Mouse (Mus musculus) megakaryocyte, embryonic 14.5 days (primary cell): ENCODE data around the gene Pde4b. TPM values are rescaled to one million over a fixed set of nuclear protein-coding genes. Genes with fewer than 3 reads are reported as not detected.

ENCODE experiments used
- H3K27me3 ChIP-seq: replicated peaks from 2 replicates; pipeline ENCODE3; 2012; ENCODE audit warnings: inconsistent platforms
- H3K36me3 ChIP-seq: replicated peaks from 2 replicates; pipeline ENCODE3; 2012; ENCODE audit warnings: low read length, inconsistent platforms, mixed read lengths
- H3K4me1 ChIP-seq: 2 replicates; pipeline ENCODE4 v1.6.1; 2012; ENCODE audit warnings: inconsistent platforms
- H3K4me3 ChIP-seq: replicated peaks from 2 replicates; pipeline ENCODE3; 2012; ENCODE audit warnings: moderate library complexity, mild to moderate bottlenecking, inconsistent platforms
- H3K9me3 ChIP-seq: 2 replicates; pipeline ENCODE4 v1.6.1; 2012; ENCODE audit warnings: inconsistent platforms
- FLI1 ChIP-seq: IDR thresholded peaks from 2 replicates; pipeline ENCODE4 v1.6.1; 2012; ENCODE audit warnings: low read length, inconsistent platforms, mixed read lengths
- GATA1 ChIP-seq: IDR thresholded peaks from 3 replicates; pipeline ENCODE4 v1.6.1; 2012; ENCODE audit warnings: mixed read lengths, low read length, inconsistent platforms, borderline replicate concordance
- polyA plus RNA-seq: library from polyadenylated mRNA; stranded (reverse); fragments of >175 nt; gene quantifications from 2 replicates; pipeline ENCODE4 v1.2.3, GENCODE M21; 2012; ENCODE audit warnings: low replicate concordance; ENCODE audit not compliant: insufficient read depth

Gene Pde4b
- polyA plus RNA-seq, 1 experiment: 1.2 TPM

DNA sequence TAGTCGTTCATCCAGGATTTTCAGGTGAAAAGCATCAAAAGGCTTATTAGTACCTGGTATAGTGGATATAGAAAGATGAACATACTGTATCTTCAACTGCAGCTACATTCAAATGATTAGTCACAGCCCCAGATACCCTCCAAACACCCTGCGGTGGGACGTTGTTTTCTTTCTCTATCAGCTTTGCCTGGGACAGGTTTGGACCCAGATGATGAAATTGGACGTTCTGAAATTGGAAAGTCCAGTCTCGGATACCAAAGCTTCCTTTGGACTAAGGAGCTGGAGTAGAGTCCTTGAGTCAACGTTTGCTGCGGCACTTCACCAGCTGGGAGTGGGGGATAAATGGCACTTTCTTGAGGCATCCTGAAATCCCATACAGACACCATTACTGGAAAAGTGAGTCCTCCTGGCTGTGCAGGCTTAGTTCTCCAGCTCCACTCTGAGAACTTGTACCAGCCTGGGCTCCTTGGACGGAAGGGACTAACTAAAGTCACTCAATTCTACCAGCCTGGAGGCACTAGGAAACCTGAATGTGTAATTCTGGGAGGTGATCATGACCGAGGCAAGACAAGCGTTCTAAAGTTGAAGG is 487.4 kb downstream of the Pde4b start:
- peaks cover 18% of the 10 kb centered on the region for H3K36me3 ChIP-seq
- H3K9me3 ChIP-seq: no peaks in the 10 kb centered on the region
- peak overlapping the region; percentile 83 for H3K4me3 ChIP-seq
- TF ChIP-seq GATA1 (no peak), FLI1 (no peak)
- H3K27me3 ChIP-seq: no peaks in the 10 kb centered on the region
- H3K4me1 ChIP-seq: peaks cover 78% of the 10 kb centered on the region

DNA sequence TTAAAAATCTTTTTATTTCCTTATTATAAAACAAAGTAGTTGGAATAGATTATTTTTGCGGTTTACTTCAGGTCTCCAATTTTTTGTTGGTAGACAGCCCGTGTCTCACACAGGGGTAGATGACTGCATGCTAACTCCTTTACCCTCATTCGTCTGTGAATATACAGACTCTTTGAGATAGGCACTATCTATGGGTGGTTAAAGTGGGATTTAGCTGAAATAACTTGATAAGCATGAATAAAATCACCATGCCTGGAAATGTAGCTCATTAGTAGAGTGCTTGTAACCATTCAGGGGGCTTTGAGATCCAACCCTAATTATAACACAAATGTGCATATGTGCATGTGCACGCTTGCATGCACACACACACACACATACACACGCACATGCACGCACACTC is 488.8 kb downstream of the Pde4b start:
- Histone ChIP-seq H3K4me3 (no peak overlapping the region), H3K36me3 (peaks cover 18% of the 10 kb centered on the region), H3K4me1 (peaks cover 82% of the 10 kb centered on the region), H3K27me3 (no peaks in the 10 kb centered on the region), H3K9me3 (no peaks in the 10 kb centered on the region)
- TF ChIP-seq GATA1 (no peak), FLI1 (no peak)

DNA sequence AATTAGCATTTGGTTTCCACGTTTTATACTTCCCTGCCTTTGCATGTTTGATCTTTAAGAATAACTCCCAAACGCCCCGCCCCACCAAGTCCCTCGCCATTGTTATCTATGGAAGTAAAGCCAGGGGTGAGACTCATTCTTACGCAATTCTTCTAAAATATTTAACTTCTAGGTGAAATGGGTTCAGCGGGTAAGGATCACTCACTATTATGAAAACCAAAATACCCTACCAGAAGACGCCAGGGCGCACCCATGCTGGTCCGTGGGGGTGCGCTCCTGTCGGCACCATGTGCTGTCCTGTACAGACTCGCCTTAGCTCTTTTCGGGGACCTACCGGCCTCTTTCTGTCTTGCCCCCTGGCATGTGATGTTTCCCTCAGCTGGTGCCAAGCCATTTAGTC is 490.3 kb downstream of the Pde4b start:
- Histone ChIP-seq H3K9me3 (no peaks in the 10 kb centered on the region), H3K4me3 (no peak overlapping the region), H3K4me1 (peaks cover 76% of the 10 kb centered on the region), H3K36me3 (peaks cover 23% of the 10 kb centered on the region), H3K27me3 (no peaks in the 10 kb centered on the region)
- no peak for TF ChIP-seq GATA1
- no peak for TF ChIP-seq FLI1

DNA sequence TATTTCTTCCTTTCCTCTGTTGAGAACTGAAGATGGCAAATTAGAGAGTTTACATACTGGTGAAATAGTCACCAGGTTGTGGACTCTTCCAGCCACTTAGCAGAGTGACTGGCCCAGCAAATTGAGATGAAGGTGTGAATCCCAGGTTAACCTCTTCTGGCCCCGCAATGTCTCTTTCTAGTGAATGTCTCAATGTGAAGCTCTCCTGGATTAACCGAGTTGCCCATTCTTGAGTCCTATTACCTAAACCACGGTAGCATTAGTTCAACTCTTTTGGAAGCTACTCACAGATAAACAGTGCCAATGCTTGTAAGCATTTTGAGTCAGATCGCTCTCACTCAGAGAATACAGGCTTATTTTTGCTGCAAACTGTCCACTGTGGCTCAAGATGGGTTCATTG is 491.7 kb downstream of the Pde4b start:
- H3K9me3 ChIP-seq: no peaks in the 10 kb centered on the region
- peaks cover 25% of the 10 kb centered on the region for H3K36me3 ChIP-seq
- no peak for TF ChIP-seq GATA1
- no peak for TF ChIP-seq FLI1
- no peak overlapping the region for H3K4me3 ChIP-seq
- H3K4me1 ChIP-seq: peaks cover 61% of the 10 kb centered on the region
- no peaks in the 10 kb centered on the region for H3K27me3 ChIP-seq

DNA sequence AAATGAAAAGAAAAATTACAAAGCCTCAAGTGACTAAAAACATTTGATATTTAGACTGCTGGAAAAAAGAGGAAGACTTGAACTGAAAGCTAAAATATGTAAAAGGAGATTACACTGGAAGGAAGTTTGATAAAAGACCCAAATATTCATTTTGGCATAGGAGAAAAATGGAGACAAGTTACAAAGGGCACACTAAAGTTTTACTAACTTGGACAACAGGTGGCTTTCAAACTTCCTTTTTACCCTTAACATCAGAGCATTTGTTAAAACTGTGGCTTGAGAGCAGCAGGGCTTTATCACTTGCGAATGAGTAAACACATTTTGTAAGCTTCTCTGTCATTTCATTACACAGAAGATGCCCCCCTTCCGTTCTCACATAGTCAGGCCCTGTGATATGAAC is 492.4 kb downstream of the Pde4b start:
- no peaks in the 10 kb centered on the region for H3K9me3 ChIP-seq
- H3K4me3 ChIP-seq: peak overlapping the region; percentile 60
- peaks cover 58% of the 10 kb centered on the region for H3K4me1 ChIP-seq
- TF ChIP-seq FLI1 (no peak), GATA1 (no peak)
- H3K27me3 ChIP-seq: no peaks in the 10 kb centered on the region
- H3K36me3 ChIP-seq: peaks cover 24% of the 10 kb centered on the region

DNA sequence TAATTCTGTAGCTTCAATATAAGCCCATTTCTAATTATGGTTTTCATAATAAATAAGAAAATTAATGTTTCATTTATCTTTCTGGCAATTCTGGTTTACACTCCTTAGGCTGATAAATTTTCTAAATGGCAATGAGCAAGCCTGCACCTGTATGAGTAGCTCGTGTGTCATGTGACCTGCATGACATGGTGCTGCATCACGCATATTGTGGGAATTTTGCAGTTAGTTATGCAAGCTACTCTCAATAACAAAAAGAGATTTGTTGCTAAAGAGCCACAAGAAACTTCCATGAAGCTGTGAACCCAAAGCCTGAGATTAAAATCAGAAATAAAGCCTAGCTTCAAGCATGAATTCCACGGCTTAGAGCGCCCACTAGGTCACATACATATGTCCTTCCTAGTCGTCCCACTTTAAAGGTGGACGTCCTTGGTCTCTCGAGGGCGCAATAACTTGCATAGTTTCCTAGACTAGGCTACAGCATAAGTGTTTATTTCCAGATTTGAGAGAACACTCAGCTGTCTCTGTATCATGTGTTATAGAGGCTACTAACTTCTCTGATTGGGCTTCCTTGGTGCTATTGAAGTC is 494.9 kb downstream of the Pde4b start:
- Histone ChIP-seq H3K4me1 (peaks cover 48% of the 10 kb centered on the region), H3K27me3 (no peaks in the 10 kb centered on the region), H3K36me3 (peaks cover 10% of the 10 kb centered on the region), H3K9me3 (no peaks in the 10 kb centered on the region), H3K4me3 (no peak overlapping the region)
- TF ChIP-seq FLI1: no peak
- no peak for TF ChIP-seq GATA1

DNA sequence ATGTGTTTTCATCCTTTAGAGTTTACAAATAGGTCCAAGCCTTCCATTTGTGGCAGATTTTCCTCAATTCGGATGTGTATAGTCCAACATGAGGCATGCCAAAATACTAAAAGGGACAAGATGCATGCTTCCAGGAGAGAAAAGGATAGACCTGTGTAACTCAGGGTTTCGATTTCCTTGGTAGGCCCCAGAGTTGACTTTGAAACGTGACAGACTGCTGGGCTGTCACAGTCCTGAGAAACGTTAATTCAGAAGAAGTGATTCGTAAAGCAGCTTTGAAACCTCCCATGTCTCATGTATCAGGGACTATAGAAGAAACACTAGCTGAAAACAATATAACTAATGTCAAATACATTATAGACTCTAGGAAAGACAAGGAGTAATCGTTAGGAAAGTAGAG is 495.6 kb downstream of the Pde4b start:
- Histone ChIP-seq H3K4me1 (peaks cover 46% of the 10 kb centered on the region), H3K4me3 (no peak overlapping the region), H3K27me3 (no peaks in the 10 kb centered on the region), H3K36me3 (peaks cover 8% of the 10 kb centered on the region), H3K9me3 (no peaks in the 10 kb centered on the region)
- TF ChIP-seq FLI1 (no peak), GATA1 (no peak)

DNA sequence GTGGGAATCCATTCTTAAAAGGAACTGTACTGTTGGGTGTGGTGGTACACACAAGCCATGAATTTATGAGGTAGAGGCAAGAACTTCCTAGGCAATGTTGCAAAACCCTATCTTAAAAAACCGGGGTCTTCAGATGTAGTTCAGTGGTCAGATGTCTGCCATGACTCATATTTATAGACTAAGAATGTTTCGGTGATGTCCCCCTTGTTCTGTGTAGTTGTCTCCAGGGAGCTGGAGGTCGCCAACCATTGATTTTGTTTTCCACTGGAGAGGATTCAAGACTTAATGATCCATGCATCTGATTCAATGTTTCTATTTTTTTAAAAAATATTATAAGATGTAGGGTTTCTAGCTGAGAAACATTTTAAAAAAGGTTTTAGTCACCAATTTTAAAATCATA is 496.1 kb downstream of the Pde4b start:
- Histone ChIP-seq H3K4me1 (peaks cover 46% of the 10 kb centered on the region), H3K36me3 (peaks cover 8% of the 10 kb centered on the region), H3K27me3 (no peaks in the 10 kb centered on the region), H3K9me3 (no peaks in the 10 kb centered on the region), H3K4me3 (no peak overlapping the region)
- TF ChIP-seq GATA1: no peak
- no peak for TF ChIP-seq FLI1

DNA sequence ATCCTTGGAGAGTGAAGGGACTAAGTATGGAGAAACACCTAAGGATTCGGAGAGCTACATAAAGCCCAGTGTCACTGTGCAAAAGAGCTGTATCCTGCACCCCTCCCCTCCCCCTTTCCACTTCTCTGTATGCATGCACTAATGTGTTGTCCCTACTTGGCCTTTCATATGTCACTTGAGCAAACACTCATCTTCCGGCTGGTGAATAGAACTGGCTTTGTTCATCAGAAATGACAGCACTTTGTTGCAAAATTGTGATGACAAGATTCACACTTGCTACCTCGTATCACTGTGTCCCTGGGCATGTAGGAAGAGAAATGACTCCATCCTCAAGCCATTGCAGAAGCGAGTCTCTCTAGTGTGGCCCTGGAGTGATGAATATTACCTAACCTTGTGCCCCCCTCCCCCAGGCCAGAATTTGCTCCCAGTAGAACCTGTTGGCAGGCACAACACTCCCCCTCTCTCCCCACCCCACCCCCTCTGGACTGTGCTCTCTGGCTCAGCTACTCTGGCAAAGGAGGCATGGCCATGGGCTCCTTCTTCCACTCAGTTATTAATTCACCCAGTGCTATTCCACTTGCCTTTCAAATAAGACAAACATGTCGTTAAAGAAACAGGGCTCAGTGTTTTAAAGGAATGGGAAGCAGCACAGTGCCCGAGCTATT is 497.4 kb downstream of the Pde4b start:
- H3K36me3 ChIP-seq: peaks cover 8% of the 10 kb centered on the region
- no peak for TF ChIP-seq FLI1
- H3K4me1 ChIP-seq: peaks cover 49% of the 10 kb centered on the region
- H3K4me3 ChIP-seq: no peak overlapping the region
- no peaks in the 10 kb centered on the region for H3K9me3 ChIP-seq
- no peaks in the 10 kb centered on the region for H3K27me3 ChIP-seq

DNA sequence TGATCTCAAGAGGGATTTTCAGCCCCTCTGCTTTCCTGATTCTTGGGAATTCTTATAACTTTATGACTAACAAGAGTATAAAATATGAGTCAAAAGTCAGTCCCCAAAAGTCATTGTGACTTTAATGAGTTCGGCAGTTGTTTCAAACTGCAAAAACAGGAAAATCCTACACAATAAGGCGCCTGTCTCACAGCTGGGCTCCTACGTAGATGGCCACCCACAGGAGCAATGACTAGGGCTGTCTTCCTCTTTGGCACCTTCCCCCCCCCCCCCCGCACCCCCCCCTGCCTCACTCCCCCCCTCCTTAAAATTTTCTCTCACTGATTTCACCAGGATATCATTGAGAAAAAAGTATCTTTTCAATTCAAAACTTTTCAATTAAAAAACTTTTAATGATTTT is 498.2 kb downstream of the Pde4b start:
- Histone ChIP-seq H3K4me3 (no peak overlapping the region), H3K4me1 (peaks cover 42% of the 10 kb centered on the region), H3K9me3 (no peaks in the 10 kb centered on the region), H3K36me3 (peaks cover 10% of the 10 kb centered on the region), H3K27me3 (no peaks in the 10 kb centered on the region)
- TF ChIP-seq GATA1 (no peak), FLI1 (no peak)

DNA sequence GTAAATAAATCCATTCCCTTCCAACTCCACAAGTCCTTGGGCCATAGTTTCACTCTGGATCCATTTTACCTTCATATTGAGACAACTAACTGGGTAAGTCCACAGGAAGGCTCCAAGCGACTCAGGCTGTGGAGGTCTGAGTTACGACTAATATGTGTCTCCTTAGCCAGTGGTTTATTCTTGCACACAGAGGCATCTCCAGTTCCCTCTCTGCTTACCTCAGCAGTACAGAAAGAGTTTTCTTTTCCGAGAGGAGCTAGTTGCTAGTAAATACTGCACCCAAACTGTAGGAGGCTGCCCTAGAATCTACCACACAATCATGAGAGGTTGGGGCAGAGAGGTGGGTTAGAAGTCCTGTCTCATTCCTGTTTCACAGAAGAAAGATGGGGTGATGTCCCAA is 499.4 kb downstream of the Pde4b start:
- Histone ChIP-seq H3K9me3 (no peaks in the 10 kb centered on the region), H3K4me3 (no peak overlapping the region), H3K4me1 (peaks cover 33% of the 10 kb centered on the region), H3K27me3 (no peaks in the 10 kb centered on the region), H3K36me3 (peaks cover 13% of the 10 kb centered on the region)
- TF ChIP-seq FLI1 (no peak), GATA1 (no peak)
